Mouse (Mus musculus): ENCODE results near the gene H1foo. TPM values are rescaled to one million over a fixed set of nuclear protein-coding genes. Genes with fewer than 3 reads are reported as not detected.

Gene H1foo
- polyA plus RNA-seq, 1 experiment from 2014 or later: not detected

DNA sequence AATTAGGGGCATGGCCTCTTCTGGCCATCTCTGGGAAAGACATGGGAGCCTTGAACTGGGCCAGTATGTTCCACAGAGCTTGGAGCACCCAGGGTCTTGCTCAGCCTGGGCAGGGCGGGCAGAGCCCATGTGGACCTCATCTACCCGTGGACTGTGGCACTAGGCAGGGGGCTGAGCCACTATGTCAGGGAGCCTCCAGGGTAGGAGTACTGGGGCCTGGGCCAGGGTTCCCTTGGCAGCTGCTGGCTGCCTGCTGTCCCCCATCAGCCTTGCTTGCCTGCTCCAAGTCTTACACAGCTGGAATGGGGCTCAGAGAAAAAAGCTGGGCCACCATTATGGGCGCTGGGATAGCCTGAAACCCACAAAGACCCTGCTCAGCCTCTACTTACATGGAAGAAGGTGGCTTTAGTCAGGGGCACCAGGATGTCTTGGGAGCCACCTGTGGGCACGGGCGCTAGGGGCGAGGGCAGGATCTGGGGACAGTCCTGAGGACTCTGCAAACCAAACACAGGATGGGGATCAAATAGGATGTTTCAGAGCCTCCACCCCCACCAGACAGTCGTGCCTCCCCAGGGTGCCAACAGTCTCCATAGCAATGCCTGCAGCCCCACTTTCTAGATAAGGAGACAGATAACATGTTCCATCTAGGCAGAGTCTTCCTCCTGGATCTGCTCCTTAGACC lies 27.5 kb downstream of the H1foo start:
- POLR2A ChIA-PET: no interaction called here
- H3K27me3 ChIP-seq: no peaks in the 10 kb centered on the region
- CTCF ChIA-PET: interaction anchor here (1.1 to 1.4 kb wide), 2 partner anchors 11 to 15 kb away, joined by 3 to 4 read pairs; no protein-coding TSS in a partner anchor
- no peak for DNase-seq (ENCODE audit: low read depth, low spot score)
- no peak for ATAC-seq
- in situ Hi-C loops (cut with MboI; ENCODE audit: low pct_unique_long_range_greater_than_20kb): no loop called here
- no peak for TF ChIP-seq CTCF (IDR thresholded peaks at IDR 0.05)

DNA sequence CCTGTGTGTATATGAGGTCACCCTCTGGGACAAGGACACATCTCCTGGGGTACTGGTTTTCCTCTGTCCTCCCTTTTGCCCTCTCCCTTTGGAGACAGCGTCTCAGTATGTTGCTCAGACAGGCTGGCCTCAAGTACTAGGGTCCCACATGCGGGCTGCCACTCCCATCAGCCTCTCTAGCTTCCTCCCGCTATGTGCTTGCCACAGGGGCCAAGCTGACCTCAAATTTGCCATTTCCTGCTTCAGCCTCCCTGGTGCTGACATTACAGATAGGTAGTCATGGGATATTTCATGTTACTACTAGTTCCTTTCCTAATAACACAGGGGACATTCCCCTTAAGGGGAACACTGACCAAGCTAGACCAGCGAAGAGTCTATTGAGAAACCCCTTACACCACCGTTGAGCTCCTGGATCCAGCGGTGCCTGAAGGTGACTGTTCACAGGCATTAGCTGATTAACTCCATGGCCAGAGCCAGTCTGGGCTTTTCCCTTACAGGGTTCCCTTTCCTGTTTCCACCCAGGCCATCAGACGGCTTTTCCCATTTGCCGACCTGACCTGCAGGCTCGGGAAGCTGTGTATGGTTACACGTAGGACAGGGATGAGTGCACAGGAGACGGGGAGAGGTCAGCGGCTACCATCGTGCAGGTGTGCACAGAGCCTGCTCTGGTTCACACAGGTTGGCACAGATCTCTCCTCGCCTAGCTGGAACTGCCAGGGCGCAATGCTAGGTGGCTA lies 28.6 kb downstream of the H1foo start:
- TF ChIP-seq CTCF (IDR thresholded peaks at IDR 0.05): no peak
- ChIA-PET POLR2A (no interaction called here), CTCF (interaction anchor here (1.6 kb wide), 1 partner anchor 9 kb away, joined by 3 read pairs; no protein-coding TSS in a partner anchor)
- no peak for ATAC-seq
- in situ Hi-C loops (cut with MboI; ENCODE audit: low pct_unique_long_range_greater_than_20kb): no loop called here
- DNase-seq (ENCODE audit: low read depth, low spot score): no peak
- H3K27me3 ChIP-seq: no peaks in the 10 kb centered on the region

DNA sequence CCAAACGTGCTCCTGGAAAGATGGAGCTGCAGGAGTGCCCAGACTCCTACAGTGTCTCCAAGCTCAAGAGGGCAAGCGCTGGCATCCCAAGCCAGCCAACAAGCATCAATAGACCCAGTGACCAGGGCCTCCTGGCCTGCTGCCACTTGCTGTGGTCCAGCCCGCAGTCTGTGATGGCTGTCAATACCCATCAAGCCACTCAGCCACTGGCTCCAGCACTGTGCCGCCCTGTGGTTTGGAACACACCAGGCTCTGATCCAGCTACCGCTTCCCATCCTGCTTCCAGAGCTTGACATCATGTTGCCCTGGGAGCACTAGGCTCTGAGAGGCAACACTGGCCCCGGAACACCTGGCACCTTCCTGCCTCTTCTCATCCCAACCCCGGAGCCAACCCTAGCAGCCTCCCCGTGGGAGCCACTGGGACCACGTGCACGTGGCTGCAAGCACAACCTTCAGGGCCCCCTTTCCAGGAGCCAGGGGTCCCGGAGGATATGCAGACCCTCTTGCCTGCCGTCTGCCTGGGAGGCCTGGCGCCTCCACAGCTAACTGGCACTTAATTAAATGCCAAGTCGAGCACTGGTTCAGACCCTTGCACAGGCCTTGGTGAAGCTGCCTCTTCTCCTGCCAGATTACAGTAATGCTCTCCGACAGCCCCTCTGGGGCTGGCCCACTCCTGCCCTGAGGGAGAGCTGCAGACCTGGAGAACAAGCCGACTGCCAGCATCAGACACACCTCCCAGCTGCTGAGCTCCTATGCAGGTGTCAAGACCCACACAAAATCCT lies 29.3 kb downstream of the H1foo start:
- ATAC-seq (no peak), DNase-seq (ENCODE audit: low read depth, low spot score) (no peak)
- ChIA-PET CTCF (interaction anchor here (1.6 kb wide), 1 partner anchor 9 kb away, joined by 3 read pairs; no protein-coding TSS in a partner anchor), POLR2A (no interaction called here)
- in situ Hi-C loops (cut with MboI; ENCODE audit: low pct_unique_long_range_greater_than_20kb): no loop called here
- H3K27me3 ChIP-seq: no peaks in the 10 kb centered on the region
- TF ChIP-seq CTCF (IDR thresholded peaks at IDR 0.05): no peak

DNA sequence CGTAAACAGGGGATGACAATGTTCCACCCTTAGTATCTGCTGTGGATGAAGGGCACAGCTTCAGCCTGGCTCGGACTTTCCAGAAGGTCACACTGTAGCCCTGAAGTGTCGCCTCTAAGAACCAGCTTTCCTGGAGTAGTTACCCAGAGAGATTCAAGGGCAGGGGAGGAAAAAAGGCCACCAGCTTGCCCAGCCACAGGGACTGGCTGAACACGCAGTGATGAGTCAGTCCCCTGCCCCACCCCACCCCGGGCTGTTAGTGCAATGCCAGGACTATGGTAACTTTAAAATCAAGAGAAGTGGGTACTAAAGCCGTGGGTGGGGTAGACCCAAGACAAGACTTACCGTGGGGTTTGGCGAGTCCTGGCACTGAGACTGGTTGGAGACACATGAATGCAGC lies 30.9 kb downstream of the H1foo start:
- no peaks in the 10 kb centered on the region for H3K27me3 ChIP-seq
- TF ChIP-seq CTCF (IDR thresholded peaks at IDR 0.05): no peak
- in situ Hi-C loops (cut with MboI; ENCODE audit: low pct_unique_long_range_greater_than_20kb): no loop called here
- ChIA-PET POLR2A (no interaction called here), CTCF (no interaction called here)
- ATAC-seq: no peak
- no peak for DNase-seq (ENCODE audit: low read depth, low spot score)

GRCm38 (mm10) chr6:115977810-115978209 lies 33.1 kb downstream of the H1foo start:
- ATAC-seq: no peak
- no peak for DNase-seq (ENCODE audit: low read depth, low spot score)
- ChIA-PET CTCF (interaction anchor here (0.9 kb wide), 1 partner anchor 33 kb away, joined by 3 read pairs; the partner anchor contains the start of gene H1foo), POLR2A (no interaction called here)
- in situ Hi-C loops (cut with MboI; ENCODE audit: low pct_unique_long_range_greater_than_20kb): no loop called here
- no peaks in the 10 kb centered on the region for H3K27me3 ChIP-seq
- no peak for TF ChIP-seq CTCF (IDR thresholded peaks at IDR 0.05)

DNA sequence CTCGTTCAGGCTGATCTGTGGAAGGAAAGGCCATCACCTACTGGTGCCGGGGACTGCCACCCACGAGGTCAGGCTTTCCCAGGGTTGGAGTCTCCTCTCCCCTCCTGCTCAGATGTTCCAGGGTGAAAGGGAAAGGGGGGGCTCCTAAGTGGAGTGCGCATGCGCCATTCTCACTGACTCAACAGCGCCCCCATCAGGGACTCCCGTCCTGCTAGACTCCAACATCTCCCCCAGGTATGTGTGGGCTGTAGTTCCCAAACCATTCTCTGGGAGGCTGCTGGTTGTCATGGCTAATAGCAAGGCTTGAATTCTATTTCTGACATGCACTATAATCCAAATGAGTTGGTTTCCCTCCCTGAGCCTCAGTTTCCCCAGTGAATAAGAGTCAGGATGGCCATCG lies 33.9 kb downstream of the H1foo start:
- ATAC-seq (no peak), DNase-seq (ENCODE audit: low read depth, low spot score) (no peak)
- TF ChIP-seq CTCF (IDR thresholded peaks at IDR 0.05): no peak
- ChIA-PET CTCF (no interaction called here), POLR2A (no interaction called here)
- no peaks in the 10 kb centered on the region for H3K27me3 ChIP-seq
- in situ Hi-C loops (cut with MboI; ENCODE audit: low pct_unique_long_range_greater_than_20kb): no loop called here

DNA sequence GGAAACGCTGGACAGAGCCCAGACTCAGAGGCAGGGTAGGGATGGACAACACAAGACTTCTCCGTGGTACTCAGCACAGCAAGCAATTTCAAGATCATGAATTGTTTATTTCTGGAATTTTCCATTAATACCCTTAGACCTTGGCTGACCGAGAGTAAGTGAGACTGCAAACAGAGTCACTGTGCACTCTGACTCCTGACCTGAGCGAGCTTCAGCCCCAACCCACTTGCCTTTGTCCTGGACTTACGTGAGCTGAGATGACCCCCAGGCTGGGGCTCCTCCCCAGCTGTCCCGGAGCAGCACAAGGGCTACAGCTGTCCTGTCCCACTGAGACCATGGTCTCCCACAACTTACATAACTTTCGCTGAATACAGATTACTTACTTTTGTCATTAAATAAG lies 38.2 kb downstream of the H1foo start:
- CTCF ChIA-PET: interaction anchor here (1.6 kb wide), 1 partner anchor 11 kb away, joined by 3 read pairs; no protein-coding TSS in a partner anchor
- H3K27me3 ChIP-seq: no peaks in the 10 kb centered on the region
- DNase-seq (ENCODE audit: low read depth, low spot score): no peak
- no peak for ATAC-seq
- no peak for TF ChIP-seq CTCF (IDR thresholded peaks at IDR 0.05)
- in situ Hi-C loops (cut with MboI; ENCODE audit: low pct_unique_long_range_greater_than_20kb): no loop called here
- POLR2A ChIA-PET: interaction anchor here (0.6 kb wide), 1 partner anchor 12 kb away, joined by 4 read pairs; no protein-coding TSS in a partner anchor

DNA sequence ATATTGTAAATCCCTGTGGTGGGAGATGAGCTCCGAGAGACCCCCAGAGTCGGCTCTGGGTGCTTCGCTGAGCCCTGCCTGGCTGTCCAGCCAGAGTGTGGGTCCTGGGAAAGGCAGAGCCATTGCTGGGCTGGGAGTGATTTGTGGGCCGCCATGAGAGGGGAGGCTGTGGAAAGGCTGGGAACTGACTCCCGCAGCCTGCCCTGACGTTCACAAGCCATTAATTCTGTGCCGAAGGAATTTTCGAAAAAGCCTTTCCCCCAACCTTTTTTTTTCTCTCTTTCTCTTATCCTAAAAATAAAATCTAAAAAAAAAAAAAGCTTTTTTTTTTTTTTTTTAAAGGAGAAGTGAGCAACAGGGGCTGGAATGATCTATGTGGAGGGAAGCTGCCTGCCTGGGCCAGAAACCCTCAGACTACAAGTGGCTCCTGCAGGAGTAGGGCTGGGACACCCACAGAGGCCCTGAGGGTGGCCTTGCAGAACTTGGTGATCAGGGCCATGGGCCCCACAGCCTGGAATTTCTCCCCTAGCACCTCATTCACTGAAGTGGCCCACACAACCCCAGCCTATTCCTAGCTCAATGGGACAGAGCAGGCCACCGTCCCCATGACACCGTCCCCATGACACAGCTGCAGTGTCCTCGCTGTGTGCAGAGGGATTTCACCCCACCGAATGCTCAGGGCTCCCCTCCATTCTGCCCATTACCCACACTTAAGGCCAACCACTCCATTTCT lies 38.7 kb downstream of the H1foo start:
- in situ Hi-C loops (cut with MboI; ENCODE audit: low pct_unique_long_range_greater_than_20kb): no loop called here
- DNase-seq (ENCODE audit: low read depth, low spot score): no peak
- no peak for TF ChIP-seq CTCF (IDR thresholded peaks at IDR 0.05)
- ATAC-seq: no peak
- ChIA-PET POLR2A (interaction anchor here (0.6 kb wide), 1 partner anchor 12 kb away, joined by 4 read pairs; no protein-coding TSS in a partner anchor), CTCF (interaction anchor here (1.6 kb wide), 1 partner anchor 12 kb away, joined by 3 read pairs; no protein-coding TSS in a partner anchor)
- H3K27me3 ChIP-seq: no peaks in the 10 kb centered on the region

DNA sequence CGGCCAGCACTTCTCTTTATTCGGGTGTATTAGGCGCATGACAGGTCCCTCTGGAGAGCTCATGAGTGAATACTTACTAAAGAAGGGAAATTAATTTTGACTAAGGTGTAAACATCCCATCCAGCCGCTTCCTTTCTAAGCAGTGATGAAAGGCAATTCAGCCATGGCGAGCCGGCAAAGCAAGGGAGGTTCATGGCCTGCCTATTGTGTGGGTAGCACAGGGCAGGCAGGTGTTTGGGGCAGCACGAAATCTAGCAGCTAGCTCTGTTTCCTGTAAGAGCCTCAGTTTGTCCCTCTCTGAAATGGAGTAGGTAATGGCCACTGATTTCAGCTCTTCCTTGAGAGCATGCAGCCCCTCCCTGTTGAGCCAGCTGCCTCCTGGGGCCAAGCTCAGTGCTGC lies 39.8 kb downstream of the H1foo start:
- ChIA-PET CTCF (no interaction called here), POLR2A (no interaction called here)
- no peak for TF ChIP-seq CTCF (IDR thresholded peaks at IDR 0.05)
- ATAC-seq (no peak), DNase-seq (ENCODE audit: low read depth, low spot score) (no peak)
- in situ Hi-C loops (cut with MboI; ENCODE audit: low pct_unique_long_range_greater_than_20kb): no loop called here
- H3K27me3 ChIP-seq: no peaks in the 10 kb centered on the region

DNA sequence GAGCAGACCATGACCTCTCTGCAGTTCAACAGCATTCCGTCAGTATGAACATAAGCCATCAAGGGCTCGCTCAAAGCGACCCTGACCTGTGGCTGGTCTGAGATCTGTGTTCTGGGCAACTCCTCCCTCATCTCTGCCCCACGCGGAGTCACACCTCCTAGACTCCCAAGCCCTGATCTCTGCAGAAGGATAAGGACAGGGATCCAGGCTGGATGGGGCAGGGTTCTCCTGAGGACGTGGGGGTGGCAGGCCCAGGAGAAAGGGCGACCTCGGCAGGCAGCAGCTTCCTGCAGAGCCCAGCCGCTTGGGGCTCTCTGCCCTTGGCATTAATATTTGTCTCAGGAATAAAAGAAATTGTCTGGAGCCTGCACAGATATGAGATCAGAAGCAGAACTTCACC lies 40.9 kb downstream of the H1foo start:
- no peak for DNase-seq (ENCODE audit: low read depth, low spot score)
- ChIA-PET CTCF (no interaction called here), POLR2A (no interaction called here)
- in situ Hi-C loops (cut with MboI; ENCODE audit: low pct_unique_long_range_greater_than_20kb): no loop called here
- no peak for TF ChIP-seq CTCF (IDR thresholded peaks at IDR 0.05)
- ATAC-seq: no peak
- H3K27me3 ChIP-seq: no peaks in the 10 kb centered on the region

Measured in Patski (cell line).